Mouse (Mus musculus) c-Kit-negative CD71-positive TER-119-positive erythroid progenitor cells, embryonic 14.5 days (primary cell): ENCODE measurements around the gene Entpd8.
A peak's percentile ranks its signal among the peaks of the same experiment; 100 is the strongest.

Experiments
- DNase-seq: peaks from one replicate; pipeline ENCODE4 v3.0.0-alpha.2; 2013; ENCODE audit warnings: low read depth, low spot score

The Entpd8 gene

DNA sequence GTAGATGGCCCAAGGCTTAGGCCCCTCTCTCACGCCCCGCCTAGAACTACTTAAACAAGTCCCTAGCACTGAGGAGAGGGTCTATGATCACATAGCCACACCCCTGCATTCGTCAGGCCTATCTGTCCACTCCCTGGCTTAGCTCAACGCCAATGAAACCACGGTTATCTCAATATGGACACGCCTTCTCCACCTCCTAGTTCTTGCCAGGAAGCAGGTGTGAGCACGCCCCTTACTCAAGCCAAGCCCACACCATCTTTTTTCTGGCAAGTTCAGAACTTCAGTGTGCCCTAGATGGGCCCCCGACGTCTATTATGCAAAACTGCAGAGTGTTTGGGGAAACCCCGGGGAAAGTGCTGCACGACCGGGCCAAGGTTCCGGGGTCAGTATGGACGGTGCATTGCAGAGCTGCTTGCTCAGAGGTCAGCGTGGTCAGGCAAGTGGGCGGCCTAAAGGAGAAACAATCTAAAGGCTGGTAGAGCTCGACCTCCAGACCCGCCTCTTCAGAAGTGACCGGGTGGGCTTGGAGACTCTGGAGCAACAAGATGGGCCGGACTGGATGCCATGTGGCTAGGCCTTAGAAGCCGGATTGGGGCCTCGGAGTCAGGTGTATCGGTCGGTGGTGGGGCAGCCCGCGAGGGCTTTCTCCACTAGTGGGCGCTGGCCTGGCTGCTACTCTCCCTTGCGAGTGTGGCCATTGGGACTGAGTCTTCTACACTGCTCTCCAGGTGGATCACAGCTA lies 15.2 kb downstream of the Entpd8 start, which contains the start of gene Noxa1:
Gene Noxa1, minus strand, starts transcription at position 41 of the 742 bp plus-strand sequence.
- no peak for DNase-seq

DNA sequence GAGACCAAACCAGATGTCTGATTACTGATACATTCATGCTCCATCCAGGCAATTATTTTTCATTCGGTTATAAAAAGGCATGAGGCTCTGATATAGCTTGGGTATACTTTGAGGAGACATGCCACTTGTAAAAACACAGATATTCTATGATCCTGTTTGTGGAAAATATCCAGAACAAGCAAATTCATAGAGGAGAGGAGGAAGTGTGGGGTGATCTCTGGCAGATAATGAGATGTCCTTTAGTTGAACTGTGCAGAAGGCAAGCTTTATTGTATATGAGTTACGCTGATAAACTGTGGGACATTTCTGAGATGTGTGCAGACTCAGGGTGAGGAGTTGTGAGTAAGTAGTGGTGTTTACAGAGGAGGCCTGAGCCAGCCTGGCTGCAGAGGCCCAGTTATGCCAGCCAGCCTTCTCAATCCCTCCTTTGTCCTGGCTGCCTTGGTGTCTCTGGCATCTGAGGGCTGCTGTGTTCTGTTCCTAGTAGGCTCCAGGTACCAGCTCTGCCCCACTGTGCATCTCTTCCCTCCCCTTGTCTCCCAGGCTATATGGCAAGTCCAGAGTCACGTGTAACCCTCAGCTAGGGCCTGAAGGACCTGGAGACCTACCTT lies 18.0 kb downstream of the Entpd8 start:
- no peak for DNase-seq

DNA sequence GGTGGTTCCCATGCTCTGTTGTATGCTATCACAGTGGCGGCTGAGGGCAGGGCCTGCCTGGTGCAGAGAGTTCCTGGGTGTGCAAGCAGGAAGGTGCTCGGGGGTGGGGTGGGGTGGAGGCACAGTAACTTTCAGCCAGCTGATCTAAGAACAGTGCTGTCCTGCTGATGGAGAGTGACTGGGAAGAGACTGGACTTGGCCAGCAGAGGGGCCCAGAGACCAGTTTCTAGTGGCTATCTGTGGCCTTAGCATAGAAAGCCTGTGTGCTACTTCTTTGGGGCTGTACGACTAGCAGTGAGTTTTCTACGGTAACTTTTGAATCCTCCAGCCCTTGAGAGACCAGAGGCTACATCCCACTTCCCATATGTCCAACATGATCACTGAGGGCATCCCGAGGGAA lies 18.9 kb downstream of the Entpd8 start:
- no peak for DNase-seq

DNA sequence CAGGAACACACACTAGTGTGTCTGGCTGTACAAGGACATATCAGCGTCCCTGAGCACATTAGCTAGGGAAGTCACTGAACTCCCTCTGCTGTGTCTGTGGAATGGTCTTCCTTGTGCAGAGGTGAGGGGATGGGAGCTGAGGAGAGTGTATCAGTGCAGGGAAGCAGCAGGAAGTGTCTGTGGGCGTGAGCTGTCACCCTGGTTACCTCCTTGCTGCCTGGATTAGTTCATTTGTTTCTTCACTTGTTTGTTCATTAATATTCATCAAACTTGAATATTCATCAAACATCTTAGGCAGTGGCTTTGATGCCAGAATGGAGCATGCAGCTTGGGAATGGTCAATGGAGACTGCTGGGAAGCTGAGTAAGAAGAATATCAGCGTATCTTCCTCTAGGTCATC lies 19.6 kb downstream of the Entpd8 start:
- DNase-seq = no peak

DNA sequence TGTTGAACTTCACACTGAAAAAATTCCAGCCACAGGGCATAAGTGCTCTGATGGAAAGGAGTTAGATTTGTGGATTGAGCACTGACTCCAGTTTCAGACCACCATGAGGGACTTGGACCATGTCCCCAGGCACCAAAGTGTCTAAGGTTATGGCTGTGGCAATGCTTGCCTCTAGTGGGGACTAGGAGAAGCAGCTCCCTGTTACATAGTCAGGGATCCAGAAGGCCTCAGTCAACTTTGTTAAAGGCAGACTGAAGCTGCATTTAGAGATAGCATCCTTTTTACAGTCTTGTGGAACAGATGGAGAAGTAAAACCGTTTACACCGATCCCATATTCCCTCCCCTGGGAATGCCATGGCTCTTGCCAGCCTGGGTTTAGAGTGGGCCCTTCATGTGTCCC lies 24.0 kb downstream of the Entpd8 start:
- DNase-seq = no peak

DNA sequence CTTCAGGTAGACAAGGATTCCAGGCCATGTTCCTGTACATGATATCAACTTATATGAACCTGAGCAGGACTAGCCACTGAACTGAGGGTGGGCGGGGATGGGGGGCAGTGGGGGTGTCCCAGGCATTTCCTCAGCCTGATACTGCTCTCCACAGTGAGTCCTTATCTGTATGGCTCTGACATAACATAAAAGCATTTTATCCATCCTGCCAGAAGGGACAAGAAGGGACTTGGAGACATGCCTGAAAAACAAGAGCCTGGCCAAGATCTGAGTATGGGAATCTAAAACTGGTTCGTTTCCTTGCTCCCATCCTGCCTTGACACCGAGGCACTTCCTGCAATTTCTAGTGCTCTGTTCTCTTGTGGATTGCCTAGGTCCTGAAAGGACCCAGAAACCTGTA lies 25.9 kb downstream of the Entpd8 start:
- no peak for DNase-seq

- no peak for DNase-seq
Observed at GRCm38 (mm10) chr2:25109487-25109886, 29.4 kb downstream of the Entpd8 start.

GRCm38 (mm10) chr2:25110505-25111183 lies 30.5 kb downstream of the Entpd8 start:
- DNase-seq = no peak

DNA sequence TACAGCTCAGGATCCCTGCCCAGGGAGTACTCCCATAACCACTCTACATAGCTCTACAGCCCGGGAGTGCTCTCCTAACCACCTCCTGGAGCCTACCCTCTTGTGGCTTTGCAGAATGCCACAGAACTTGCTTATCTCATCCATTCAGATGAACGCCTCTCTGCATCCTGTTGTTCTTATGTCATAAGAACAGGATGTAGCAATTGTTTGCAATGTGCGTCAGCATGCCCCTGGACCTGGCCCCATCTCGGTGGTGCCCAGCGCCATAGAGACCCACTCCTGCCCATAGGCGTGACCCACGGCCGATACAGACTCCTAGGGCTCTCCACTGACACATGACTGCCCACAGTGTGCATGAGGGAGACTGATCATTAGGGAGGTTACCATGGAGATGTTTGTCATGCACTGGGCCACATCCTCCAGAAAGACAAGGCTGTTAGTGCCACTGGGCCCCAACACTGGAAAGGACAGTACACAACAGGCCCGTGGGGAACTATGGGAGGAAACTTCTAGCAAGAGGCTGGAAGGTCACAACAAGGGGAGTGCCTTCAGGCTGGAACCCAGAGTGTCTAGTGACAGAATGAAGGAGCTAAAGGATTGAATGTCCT lies 31.2 kb downstream of the Entpd8 start:
- no peak for DNase-seq

- no peak for DNase-seq
Observed at GRCm38 (mm10) chr2:25114308-25114707, 34.2 kb downstream of the Entpd8 start.

DNA sequence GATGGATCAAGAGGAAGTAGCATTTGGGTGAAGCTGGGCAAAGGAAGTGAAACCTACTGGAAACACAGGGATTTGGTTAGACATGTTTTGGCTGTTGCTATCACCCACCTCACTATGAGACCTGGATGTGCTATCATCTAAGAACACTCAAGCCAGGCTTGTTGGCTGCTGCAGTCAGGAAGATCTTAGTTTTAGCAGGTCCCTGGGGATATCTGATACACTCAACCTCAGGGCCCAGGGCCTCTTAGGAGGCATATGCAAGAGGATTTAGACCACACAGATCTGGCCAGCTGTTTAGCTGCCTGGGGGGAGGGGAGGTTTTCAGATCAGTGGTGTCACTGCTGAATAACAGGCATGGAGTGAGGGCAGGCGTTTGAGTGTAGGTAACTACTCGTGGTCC lies 35.3 kb downstream of the Entpd8 start:
- no peak for DNase-seq

GRCm38 (mm10) chr2:25120963-25121362 lies 40.9 kb downstream of the Entpd8 start:
- no peak for DNase-seq

DNA sequence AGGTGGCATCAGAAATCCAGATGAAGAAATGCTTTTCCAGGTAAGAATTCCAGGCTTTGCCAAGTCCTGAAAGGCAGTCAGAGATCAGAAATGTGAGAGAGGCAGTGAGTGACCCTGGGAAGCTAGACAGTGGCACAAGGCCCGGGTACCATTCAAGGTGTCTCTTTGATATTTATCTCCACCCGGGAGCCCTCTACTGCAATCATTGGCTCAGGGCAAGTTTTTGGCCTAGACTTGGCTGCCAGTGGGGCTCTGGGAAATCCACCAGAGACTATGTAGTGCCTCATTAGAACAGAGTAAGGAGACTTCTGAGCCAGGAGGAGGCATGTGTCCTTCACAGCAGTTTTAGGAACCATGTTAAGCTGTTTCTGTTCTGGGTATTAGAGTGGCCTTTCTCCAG lies 42.6 kb downstream of the Entpd8 start:
- no peak for DNase-seq

DNA sequence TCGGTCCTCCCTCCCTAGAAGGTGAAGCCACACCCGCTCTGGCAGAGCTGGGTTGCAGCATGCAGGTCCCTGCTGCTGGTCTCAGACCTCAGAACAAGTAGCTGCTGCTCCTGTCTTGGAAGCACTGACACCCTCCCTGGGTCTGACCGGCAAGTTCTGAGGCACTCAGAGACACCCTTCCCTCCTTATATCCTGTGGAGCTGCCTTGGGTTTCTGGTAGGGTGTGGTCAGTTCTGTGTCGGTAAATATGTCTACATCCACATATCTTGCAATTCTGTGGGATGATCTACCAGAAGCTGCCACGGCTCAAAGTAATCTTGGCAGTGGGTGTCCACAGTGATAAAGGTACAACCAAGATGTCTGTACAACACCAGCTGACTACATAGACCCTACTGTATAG lies 43.4 kb downstream of the Entpd8 start:
- no peak for DNase-seq

DNA sequence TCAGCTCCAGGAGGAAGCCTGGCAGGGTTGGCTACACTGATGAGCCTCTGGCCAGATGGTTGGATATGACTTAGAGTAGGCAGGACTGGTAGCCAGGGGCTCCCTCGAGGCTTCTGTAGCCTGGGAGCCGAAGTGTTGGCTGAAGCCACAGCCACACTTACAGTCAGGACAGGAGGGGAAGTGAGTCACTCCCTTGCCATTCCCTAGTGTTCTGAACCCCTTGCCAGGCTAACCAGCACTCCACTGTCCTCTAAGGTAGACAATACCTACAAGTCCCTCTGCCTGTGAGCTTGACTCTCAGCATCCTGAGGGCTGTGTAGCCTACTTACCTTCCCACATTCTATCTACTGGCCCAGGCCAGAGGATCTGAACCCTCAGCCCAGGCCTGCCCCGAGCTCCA lies 44.3 kb downstream of the Entpd8 start:
- no peak for DNase-seq

GRCm38 (mm10) chr2:25125146-25125545 lies 45.0 kb downstream of the Entpd8 start:
- no peak for DNase-seq

DNA sequence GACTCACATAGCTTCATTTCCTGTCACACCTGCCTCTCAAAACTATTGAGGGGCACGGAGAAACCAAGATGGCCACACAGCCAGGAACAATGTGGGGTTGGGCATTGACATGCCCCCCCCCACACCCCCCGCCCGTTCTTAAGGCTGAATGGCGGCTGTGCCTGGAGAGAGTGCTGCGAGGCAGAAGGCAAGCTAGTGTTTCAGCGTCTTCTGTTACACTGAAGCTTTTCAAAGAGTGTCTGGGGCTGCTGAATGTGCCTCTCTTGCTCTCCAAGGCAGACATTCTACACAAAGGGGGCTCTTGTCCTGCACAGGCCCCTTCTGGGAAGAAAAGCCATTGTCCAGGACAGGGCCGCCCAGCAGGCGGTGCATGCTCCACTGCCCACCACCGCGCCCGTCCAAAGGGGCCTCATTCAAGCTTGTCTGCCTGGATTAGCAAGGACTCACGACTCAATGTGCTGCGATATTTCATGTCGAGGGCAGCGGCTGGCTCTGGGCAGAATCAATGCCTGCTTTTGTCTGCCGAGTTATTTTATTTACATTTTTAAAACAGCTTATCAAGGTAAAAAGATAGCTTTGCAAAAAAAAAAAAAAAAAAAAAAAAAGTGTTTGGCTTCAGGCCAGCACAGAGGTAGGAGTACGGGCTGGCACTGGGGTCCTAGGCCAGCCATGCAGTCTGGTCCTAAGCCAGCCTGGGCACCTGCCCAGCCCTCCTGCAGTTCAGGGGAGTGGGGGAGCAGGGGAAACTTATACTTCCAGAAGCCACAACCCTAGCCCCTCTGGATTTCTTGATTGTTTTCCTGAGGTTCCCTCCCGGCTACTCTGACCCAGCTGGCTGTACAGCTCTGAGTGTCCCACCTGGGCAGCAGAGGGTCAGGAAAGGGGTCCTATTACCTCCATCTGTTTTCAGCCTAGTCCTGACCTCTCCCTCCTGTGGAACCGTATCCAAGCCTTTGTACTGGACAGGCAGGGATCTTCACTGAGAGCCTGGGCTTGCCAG lies 46.2 kb downstream of the Entpd8 start:
- DNase-seq = no peak

- DNase-seq = peak; percentile 34
Observed at GRCm38 (mm10) chr2:25127206-25127605, 47.1 kb downstream of the Entpd8 start.

DNA sequence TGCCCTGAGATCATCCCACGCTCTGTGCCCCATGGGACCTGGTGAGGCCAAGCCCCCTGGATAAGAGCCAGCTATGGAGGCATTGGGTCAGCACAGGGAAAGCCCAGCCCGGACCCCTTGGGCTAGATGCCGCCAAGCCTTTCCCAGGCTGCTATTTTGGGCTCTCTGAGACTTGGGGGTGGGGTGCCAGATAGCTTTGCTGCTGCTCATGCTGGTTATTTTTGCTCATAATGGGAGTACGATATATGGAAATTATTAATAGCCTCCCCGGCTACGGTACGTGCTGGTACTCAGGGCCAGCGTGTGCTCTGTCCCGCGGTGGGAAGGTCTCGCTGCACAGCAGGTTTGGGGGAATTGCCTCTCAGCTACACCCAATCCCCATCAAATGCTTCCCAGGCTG lies 48.0 kb downstream of the Entpd8 start:
- DNase-seq = no peak

GRCm38 (mm10) chr2:25131601-25132000 lies 51.5 kb downstream of the Entpd8 start:
- no peak for DNase-seq
